Mouse (Mus musculus): Measurements from ENCODE around the gene Ddx18.

DNA sequence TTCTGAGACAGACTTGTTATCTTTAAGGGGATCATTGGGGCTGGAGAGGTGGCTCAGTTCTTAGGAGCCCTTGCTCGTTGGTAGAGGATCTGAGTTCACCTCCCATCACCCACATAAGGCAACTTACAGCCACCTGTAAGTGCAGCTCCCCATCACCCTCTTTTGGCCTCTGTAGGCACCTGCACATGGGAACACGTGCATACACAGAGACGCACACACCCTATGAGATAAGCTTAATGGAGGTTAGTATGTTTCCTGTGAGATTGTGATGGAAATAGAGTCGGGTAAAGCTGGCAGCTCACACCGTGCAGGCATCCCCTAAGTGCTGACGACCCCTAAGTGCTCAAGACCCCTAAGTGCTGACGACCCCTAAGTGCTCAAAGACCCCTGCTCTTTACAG, 36.4 kb downstream of the Ddx18 start:
- TF ChIP-seq POLR2A (IDR thresholded peaks at IDR 0.05; ENCODE audit: control insufficient read depth, extremely low read depth, insufficient read depth, low read length, poor library complexity) = no peak
- no peak for TF ChIP-seq CTCF (IDR thresholded peaks at IDR 0.05; ENCODE audit: borderline replicate concordance, control insufficient read depth, extremely low read depth, insufficient read depth, low read length, poor library complexity)
